Mouse (Mus musculus) spleen, adult 2 months (tissue): Measurements from ENCODE around the gene Spag16.

Source experiments
- CTCF ChIP-seq: fragments of 200-500 bp; IDR thresholded peaks from 2 replicates; pipeline ENCODE4 v1.5.1; 2011; ENCODE audit warnings: mild to moderate bottlenecking, inconsistent platforms; ENCODE audit not compliant: insufficient read depth, insufficient read length, insufficient replicate concordance; ENCODE audit errors: extremely low read depth
- POLR2A ChIP-seq: fragments of 200-500 bp; IDR thresholded peaks from 2 replicates; pipeline ENCODE4 v1.6.1; 2011; ENCODE audit warnings: low read depth, low read length, inconsistent platforms

DNA sequence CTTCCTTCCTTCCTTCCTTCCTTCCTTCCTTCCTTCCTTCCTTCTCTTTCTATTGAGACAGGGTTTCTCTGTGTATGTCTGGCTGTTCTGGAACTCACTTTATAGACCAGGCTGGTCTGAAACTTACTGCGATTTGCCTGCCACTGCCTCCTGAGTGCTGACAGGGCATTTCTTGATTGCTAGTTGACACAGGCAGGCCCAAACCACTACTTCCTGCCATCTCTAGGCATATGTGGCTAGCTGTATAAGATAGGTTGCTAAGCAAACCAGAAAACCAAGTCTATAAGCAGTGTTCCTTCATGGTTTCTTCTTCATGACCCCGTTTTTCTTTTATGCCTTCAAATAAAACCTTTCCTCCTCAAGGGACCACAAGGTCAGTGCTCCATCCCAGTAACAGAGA lies 4.2 kb downstream of the Spag16 start:
- TF ChIP-seq POLR2A (no peak), CTCF (no peak)
